Mouse (Mus musculus) myocyte (in vitro differentiated cells): ENCODE measurements at regions not wholly inside any gene's neighbourhood (a gene's known extent, or its start where the extent isn't known, plus 50 kb on each side); places are given as distances from the start of the nearest gene placed in this dataset.

Source experiments
- E2F4 ChIP-seq: IDR thresholded peaks from one replicate; pipeline ENCODE4 v1.6.1; 2011; ENCODE audit warnings: mild to moderate bottlenecking, control low read depth, moderate library complexity; ENCODE audit not compliant: insufficient read depth
- MAX ChIP-seq: IDR thresholded peaks from one replicate; pipeline ENCODE4 v1.6.1; 2011; ENCODE audit warnings: low read depth, mild to moderate bottlenecking, control low read depth
- POLR2A ChIP-seq: IDR thresholded peaks from one replicate; pipeline ENCODE4 v1.6.1; 2011; ENCODE audit warnings: low read depth, mild to moderate bottlenecking, control low read depth, moderate library complexity; ENCODE audit not compliant: insufficient read length
- POLR2AphosphoS2 ChIP-seq: IDR thresholded peaks from one replicate; pipeline ENCODE4 v1.6.1; 2011; ENCODE audit warnings: low read depth, control low read depth; ENCODE audit not compliant: insufficient read length
- SRF ChIP-seq: IDR thresholded peaks from one replicate; pipeline ENCODE4 v1.6.1; 2011; ENCODE audit warnings: low read depth; ENCODE audit not compliant: control insufficient read depth, insufficient read length
- TCF3 ChIP-seq: IDR thresholded peaks from one replicate; pipeline ENCODE4 v1.6.1; 2011; ENCODE audit warnings: low read depth, control low read depth; ENCODE audit not compliant: insufficient read length
- USF1 ChIP-seq: IDR thresholded peaks from one replicate; pipeline ENCODE4 v1.6.1; 2011; ENCODE audit warnings: low read depth, mild to moderate bottlenecking, control low read depth, moderate library complexity

GRCm38 (mm10) chr7:36934792-36935555, 237.1 kb downstream of the Tshz3 start:
- TF ChIP-seq E2F4 (no peak), POLR2AphosphoS2 (no peak), POLR2A (no peak), MAX (no peak), USF1 (no peak), SRF (no peak), TCF3 (no peak)
